Mouse (Mus musculus) cerebellum, adult (tissue): ENCODE measurements at regions not wholly inside any gene's neighbourhood (a gene's known extent, or its start where the extent isn't known, plus 50 kb on each side); places are given as distances from the start of the nearest gene placed in this dataset.

Experiments
- ATAC-seq: cut with Nextera tagmentation; 2 replicates; pipeline ENCODE4 v1.9.2; 2017; ENCODE audit warnings: mild to moderate bottlenecking, moderate library complexity, mixed read lengths; ENCODE audit not compliant: insufficient number of reproducible peaks, low FRiP score, low TSS enrichment

DNA sequence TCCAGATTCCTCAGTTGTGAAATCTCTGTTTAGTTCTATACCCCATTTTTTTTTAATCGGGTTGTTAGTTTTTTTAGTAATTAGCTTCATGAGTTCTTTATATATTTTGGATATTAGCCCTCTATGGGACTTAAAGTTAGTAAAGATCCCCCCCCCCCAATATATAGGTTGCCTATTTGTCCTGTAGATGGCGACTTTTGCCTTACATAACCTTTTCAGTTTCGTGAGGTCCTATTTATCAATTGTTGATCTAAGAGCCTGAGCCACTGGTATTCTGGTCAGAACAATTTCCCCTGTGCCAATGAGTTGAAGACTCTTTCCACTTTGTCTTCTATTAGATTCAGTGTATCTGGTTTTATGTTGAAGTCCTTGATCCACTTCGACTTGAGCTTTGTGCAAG, 80.0 kb upstream of the Hpgds start:
- no peak for ATAC-seq

DNA sequence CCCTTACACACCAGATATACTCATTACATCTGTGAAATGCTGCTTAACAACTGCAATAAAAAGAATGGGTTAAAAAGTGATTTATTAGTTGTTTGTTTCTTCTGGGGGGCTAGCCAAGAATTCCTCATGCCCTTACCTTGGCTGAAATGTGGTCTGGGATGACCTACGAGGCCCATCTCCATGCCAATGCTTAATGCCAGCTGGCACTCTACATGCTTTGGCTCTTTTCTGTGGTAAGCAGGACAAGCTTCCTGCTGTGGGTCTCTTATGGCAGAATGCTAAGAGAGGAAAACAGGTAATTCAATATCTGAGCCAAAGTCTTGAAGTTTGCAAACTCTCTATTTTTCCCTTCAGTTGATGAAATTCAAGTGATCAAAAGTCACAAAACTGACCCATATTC, 117.9 kb upstream of the Hpgds start:
- ATAC-seq: peak; percentile 72

DNA sequence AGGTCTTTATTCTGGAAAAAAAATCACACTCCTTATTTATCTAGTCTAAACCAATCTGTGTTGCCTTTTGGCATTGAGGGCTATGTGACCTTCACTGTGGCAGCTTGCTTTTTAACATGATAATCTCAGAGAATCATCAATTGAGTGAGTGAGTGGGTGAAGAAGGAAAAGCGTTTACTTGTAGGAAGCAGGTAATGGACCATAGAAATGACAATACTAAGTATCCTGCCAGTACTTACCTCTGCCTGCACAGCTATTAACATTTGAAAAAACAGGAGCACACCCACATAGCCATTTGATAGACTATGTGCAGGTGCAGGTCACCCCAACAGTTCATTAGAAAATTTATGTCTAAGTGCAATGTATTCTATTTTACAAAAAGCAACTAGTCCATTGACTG, 110.2 kb upstream of the C130060K24Rik start:
- ATAC-seq: no peak

DNA sequence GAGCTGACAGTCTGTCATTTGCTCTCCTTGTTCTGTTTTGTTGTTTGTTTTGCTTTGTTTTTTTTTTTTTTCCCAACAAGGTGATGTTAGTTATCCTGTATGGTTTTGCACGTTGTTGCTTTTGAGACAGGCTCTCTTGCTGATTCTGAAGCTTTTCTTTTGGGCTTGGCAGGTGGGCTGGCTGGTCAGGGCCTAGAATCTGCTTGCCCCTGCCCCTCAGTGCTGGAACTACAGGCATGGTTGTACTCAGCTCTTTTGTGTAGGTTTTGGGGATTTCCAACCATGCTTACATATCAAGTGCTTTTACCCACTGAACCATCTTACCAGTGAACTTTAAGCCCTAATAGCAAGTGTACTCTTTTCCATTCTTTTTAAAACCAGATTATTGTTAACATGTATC, 70.7 kb upstream of the C130060K24Rik start:
- ATAC-seq: no peak

DNA sequence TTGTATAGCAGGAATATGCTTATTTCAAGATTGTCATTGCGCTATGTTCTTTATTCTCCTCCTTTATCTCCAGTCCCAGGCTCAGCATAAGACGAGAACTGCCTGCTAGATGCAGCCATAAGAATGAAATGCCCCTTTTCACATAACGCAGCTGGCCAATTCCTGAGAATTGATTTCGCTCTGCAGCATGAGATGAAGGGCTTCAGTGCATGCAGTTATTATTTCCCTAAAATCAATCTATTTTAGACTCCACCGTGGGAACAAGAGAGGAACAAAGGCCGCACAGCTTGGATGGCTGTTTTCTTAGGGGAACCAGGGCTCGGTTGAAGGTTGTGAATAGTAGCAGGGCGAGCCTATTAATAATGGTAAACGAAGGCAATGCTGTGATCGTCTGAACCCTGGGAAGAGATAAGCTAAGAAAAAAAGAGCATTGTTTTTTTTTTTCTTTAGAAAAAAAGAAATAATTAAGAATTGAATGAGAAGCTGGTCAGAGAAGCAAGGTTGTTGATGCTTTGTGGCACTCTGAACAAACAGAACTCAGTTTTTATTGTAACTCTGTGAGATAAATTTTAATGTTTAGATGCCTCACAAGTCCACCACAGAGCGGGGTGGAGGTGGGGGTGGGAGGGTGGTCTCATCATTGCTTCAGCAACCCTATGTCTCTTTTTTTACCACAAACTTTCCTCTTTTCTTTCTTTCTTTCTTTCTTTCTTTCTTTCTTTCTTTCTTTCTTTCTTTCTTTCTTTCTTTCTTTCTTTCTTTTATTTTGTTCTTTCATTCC, 69.9 kb upstream of the C130060K24Rik start:
- no peak for ATAC-seq

DNA sequence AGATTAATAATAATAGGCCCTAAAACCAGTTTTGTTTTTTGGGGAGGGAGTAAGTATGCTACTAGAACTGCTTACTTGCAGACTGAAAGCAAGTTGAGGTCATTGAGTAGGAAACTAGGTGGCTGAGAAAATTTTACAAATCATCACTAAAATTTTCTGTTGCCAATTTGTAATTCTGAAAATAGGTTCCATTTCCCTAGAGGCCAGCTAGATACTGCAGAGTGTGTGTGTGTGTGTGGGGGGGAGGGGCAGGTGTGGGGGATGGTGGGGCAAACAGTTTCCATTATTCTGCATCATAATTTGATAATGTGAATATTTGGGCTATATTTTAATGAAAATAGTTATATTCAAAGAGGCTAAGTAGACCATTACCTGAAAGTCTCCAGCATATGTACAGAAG, 69.1 kb upstream of the C130060K24Rik start:
- no peak for ATAC-seq
